Mouse (Mus musculus) subcutaneous adipose tissue, adult 2 months (tissue): Measurements from ENCODE around the gene Akr1b10. TPM values are rescaled to one million over a fixed set of nuclear protein-coding genes. Genes with fewer than 3 reads are reported as not detected.

Experiments used
- polyA plus RNA-seq: library from polyadenylated mRNA; depleted of rRNA; stranded (reverse); fragments of >200 nt; gene quantifications from 2 replicates; pipeline ENCODE4 v1.2.3, GENCODE M21; 2012; ENCODE audit warnings: low replicate concordance; rRNA removed

The Akr1b10 gene
- 44.4 and 53.3 TPM in 2 replicates for polyA plus RNA-seq

DNA sequence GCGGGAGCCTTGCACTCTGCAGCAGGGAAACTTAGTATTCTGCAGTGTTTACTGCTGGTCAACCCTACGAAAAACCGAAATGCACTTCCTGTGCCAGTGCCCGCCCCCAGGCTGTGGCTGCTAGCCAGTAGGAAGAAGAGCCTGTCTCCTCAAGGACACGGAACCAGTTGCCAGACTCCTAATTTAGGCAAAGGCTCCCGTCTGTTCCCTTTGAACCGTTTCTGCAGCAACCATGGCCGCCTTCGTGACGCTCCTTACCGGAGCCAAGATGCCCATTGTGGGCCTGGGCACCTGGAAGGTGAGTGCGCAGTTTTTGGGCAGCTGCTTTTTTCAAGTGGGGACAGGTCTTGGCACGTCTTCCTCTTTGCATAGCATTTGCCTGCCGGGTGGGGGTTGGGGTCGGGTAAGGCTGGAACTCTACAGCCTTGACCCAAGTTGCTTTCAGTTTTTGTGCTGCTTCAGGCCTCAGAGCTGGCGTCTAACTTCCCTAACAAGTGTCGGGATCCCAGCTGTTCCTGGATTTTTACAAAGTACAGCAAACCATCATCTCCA, at the start of gene Akr1b10:
Akr1b10 (plus strand) TSS at position 109 of the 552 bp plus-strand sequence.

DNA sequence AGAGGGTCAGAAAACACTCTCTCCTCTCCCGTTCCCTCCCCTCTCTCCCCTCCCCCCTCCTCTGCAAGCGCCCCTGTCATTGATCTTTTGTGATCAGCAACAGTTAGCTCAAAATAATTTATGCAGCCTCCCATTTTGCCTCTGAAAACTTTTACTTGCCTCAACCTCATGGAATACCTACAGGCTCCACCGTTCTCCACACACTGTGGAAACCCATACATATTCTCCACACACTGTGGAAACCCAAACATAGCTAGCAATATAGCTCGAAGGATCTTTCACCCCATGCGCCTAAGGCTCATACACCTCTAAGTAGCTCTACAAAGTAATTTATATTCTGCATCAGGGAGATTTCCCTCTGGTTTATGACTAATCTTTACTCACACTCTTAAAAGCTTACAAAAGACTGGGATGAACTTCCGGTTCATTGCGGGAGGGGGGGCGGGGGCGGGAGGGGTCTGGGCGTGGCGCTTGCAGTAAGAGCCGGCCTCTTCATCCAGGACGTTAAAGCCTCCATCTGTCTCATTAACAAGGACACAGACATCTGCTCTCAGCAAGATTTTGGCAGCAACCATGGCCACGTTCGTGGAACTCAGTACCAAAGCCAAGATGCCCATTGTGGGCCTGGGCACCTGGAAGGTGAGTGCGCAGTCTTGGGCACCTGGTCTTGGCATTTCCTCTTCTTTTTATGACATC, 30.2 kb upstream of the Akr1b10 start, which contains the start of gene Akr1b8:
Akr1b8 (plus strand) TSS at position 462 of the 696 bp plus-strand sequence.

DNA sequence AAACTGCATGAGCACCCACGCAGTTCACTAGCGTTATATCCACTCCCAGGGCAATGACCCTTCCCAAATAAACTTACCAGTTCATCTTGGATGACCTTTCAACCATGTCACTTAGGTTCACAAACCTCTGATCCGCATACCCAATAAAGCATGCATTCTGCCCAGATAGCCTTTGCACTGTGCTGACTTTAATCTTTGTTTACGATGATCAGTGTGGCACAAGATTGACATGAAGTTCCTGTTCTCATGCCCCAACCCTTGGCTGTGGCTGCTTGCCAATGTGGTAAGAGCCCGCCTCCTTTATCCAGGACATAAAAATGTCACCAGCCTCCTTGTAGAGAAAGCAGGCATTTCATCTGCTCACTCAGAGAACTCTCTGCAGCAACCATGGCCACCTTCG, 28.0 kb downstream of the Akr1b10 start, which contains the start of gene Akr1b7:
Akr1b7 (plus strand) TSS at position 312 of the 400 bp plus-strand sequence.

Other genes starting within 250 kb of the Akr1b10 start
- 48.2 and 53.9 TPM in 2 replicates for gene Slc35b4, start 207.1 kb upstream of the Akr1b10 start, polyA plus RNA-seq
- gene Akr1b3, start 66.7 kb upstream of the Akr1b10 start, polyA plus RNA-seq: 224 and 323 TPM in 2 replicates
- 25.2 and 32.0 TPM in 2 replicates for gene Akr1b8, start 30.1 kb upstream of the Akr1b10 start, polyA plus RNA-seq
- 0.14 and 2.2 TPM in 2 replicates for gene Akr1b7, start 28.1 kb downstream of the Akr1b10 start, polyA plus RNA-seq
- 12.8 and 14.1 TPM in 2 replicates for gene Bpgm, start 92.0 kb downstream of the Akr1b10 start, polyA plus RNA-seq
- 48.6 and 94.8 TPM in 2 replicates for gene Cald1, start 214.3 kb downstream of the Akr1b10 start, polyA plus RNA-seq